Mouse (Mus musculus) hindbrain, embryonic 12.5 days (tissue): ENCODE results near the gene Ankrd12. TPM values are rescaled to one million over a fixed set of nuclear protein-coding genes. Genes with fewer than 3 reads are reported as not detected.
A peak's percentile ranks its signal among the peaks of the same experiment; 100 is the strongest.

Source experiments
- ATAC-seq: fragments of 200-750 bp; cut with Nextera tagmentation; 2 replicates; pipeline ENCODE4 v1.8.0; 2017; ENCODE audit warnings: moderate TSS enrichment; ENCODE audit not compliant: low FRiP score
- H3K27ac ChIP-seq: fragments of 300-500 bp; sonication (generic); 2 replicates; pipeline ENCODE4 v1.5.1; 2016; ENCODE audit warnings: mild to moderate bottlenecking
- H3K27me3 ChIP-seq: fragments of 300-500 bp; sonication (generic); 2 replicates; pipeline ENCODE4 v1.6.1; 2016; ENCODE audit warnings: mild to moderate bottlenecking
- H3K36me3 ChIP-seq: fragments of 300-500 bp; sonication (generic); 2 replicates; pipeline ENCODE4 v1.6.1; 2016; ENCODE audit warnings: mild to moderate bottlenecking
- H3K4me1 ChIP-seq: fragments of 300-500 bp; sonication (generic); 2 replicates; pipeline ENCODE4 v1.6.1; 2016
- H3K4me2 ChIP-seq: fragments of 300-500 bp; sonication (generic); replicated peaks from 2 replicates; pipeline ENCODE4 v1.6.1; 2016; ENCODE audit warnings: mild to moderate bottlenecking
- H3K4me3 ChIP-seq: fragments of 300-500 bp; sonication (generic); 2 replicates; pipeline ENCODE4 v1.5.1; 2016; ENCODE audit warnings: mild to moderate bottlenecking
- H3K9ac ChIP-seq: fragments of 300-500 bp; sonication (generic); 2 replicates; pipeline ENCODE4 v1.6.1; 2016; ENCODE audit warnings: mild to moderate bottlenecking, moderate library complexity
- H3K9me3 ChIP-seq: fragments of 300-500 bp; sonication (generic); replicated peaks from 2 replicates; pipeline ENCODE4 v1.6.1; 2016; ENCODE audit warnings: mild to moderate bottlenecking
- WGBS: fragments of 180-500 bp; shearing (Covaris S2); methylation state at CpG from one replicate; pipeline ENCODE4 v1.1.7; 2016; 5-methylcytosine and 5-hydroxymethylcytosine counted together
- polyA plus RNA-seq: library from polyadenylated mRNA; unstranded; fragments of >200 nt; fragmentation: Nextera tagmentation; extraction: Ambion mirVana; gene quantifications from 2 replicates; pipeline ENCODE4 v1.2.1, GENCODE M21; 2016

The Ankrd12 gene
- polyA plus RNA-seq, 1 experiment from 2014 or later, result 70.7 TPM

DNA sequence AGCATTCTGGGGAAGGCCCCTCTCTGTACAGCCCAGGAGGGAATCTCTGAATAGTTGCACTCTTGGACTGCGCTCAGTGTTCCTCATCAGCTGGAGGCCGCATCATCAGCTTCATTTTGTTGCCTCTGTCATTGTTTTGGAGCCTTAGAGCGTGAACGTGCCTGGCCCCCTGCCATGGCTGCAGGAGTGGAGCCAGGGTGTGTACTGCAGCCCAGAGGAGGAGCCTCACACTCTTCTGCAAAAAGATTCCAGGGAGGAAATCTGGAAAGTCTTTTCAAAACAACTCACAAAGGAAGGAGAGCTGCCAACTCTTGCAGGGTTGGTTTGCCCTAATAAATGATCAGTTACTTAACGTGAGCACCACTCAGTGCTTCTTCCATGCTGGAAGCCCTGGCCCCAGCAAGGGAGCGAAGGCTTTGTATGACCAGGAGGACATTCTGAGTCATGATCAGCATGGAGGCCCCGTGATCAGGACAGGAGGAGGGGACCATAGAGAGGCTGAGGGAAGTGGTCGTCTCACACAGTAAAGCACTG is 160.7 kb downstream of the Ankrd12 start:
- WGBS, result 25% methylated on average over 8 of the region's 8 CpGs
- H3K27me3 ChIP-seq, result no peaks in the 10 kb centered on the region

More for the DNA sequence above, 160.7 kb downstream of the Ankrd12 start:
- Histone ChIP-seq H3K9ac (no peak overlapping the region), H3K4me1 (peaks cover 10% of the 10 kb centered on the region), H3K9me3 (no peaks in the 10 kb centered on the region), H3K4me2 (peak overlapping the region; percentile 15; the same call in 1 of the 2 replicates), H3K4me3 (no peak overlapping the region), H3K36me3 (0 out of 2 replicates have a peak, but pooled peaks cover 3% of the 10 kb centered on the region), H3K27ac (peak overlapping the region; percentile 84)
- ATAC-seq, result peak; percentile 93

Other genes starting within 250 kb of the Ankrd12 start
- gene Ralbp1, start 191.3 kb downstream of the Ankrd12 start, polyA plus RNA-seq, result 49.3 and 50.9 TPM in 2 replicates
- 100 and 108 TPM in 2 replicates for gene Twsg1, start 125.9 kb downstream of the Ankrd12 start, polyA plus RNA-seq
- 265 and 282 TPM in 2 replicates for gene Ndufv2, start 24.5 kb upstream of the Ankrd12 start, polyA plus RNA-seq
- 38.5 and 39.9 TPM in 2 replicates for gene Washc1, start 34.5 kb upstream of the Ankrd12 start, polyA plus RNA-seq
- gene Ddx11, start 46.4 kb upstream of the Ankrd12 start, polyA plus RNA-seq, result 19.4 and 20.2 TPM in 2 replicates